Mouse (Mus musculus): ENCODE measurements at regions not wholly inside any gene's neighbourhood (a gene's known extent, or its start where the extent isn't known, plus 50 kb on each side); places are given as distances from the start of the nearest gene placed in this dataset.

DNA sequence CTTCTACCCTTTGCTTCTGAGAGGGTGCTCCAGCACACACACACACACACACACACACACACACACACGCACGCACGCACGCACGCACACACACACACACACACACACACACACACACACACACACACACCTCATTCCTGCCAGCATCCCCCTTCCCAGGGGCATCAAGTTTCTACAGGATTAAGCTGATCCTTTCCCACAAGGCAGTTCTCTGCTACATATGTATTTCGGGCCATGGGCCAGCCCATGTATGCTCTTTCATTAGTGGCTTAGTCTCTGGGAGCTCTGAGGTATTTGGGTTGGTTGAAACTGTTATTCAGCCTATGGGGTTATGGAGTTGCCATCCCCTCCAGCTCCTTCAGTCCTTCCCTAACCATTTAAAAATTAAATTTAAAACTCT lies 366.1 kb downstream of the Rergl start:
- Histone ChIP-seq H3K4me2 (ENCODE audit: low read depth, low read length, severe bottlenecking) (no peak overlapping the region), H3K27me3 (ENCODE audit: control insufficient read depth, insufficient read depth, low read length) (no peaks in the 10 kb centered on the region), H3K4me3 (ENCODE audit: low read depth, low read length) (no peak overlapping the region), H3K36me3 (ENCODE audit: control insufficient read depth, insufficient read depth, low read length) (no peaks in the 10 kb centered on the region), H3K9me3 (ENCODE audit: control insufficient read depth, low read length) (no peaks in the 10 kb centered on the region), H3K9ac (ENCODE audit: low read length) (no peak overlapping the region), H3K27ac (ENCODE audit: low read depth, low read length) (no peak overlapping the region), H3K4me1 (replicated peaks; ENCODE audit: control insufficient read depth, insufficient read depth, low read length) (no peaks in the 10 kb centered on the region)
- ATAC-seq (replicated peaks; ENCODE audit: low FRiP score) (no peak), DNase-seq (ENCODE audit: low spot score) (no peak)
- WGBS, result 63% methylated on average over 6 of the region's 6 CpGs

DNA sequence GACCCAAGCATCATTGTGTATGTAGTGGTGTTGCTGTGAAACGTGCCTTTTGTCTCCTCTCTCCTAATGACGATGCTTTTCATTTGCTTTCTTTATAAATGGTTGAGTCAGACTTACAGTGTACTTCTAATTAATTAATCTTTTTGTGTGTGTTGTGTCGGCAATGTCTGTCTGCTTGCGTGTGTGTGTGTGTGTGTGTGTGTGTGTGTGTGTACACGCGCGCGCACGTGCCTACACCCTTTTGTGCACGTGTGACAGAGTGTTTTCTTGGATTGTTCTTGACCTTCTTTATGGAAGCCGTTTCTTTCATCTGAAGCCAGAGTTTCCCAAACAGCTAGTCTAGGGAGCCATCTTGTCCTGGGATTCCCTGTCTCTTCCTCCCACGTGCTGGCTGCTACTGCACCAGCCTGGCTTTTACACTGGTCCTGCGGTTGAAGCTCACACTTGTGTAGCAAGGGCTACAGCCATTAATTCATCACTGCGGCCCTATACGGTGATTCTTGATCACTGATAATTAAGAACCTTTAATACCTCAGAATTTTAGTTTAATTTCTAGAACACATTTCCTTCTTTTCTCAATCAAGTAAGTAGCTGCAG lies 369.6 kb downstream of the Rergl start:
- ATAC-seq (replicated peaks; ENCODE audit: low FRiP score), result 0 out of 2 replicates have a peak, but pooled peaks have one; percentile 43
- 82% methylated on average over 15 of the region's 15 CpGs for WGBS
- no peaks in the 10 kb centered on the region for H3K9me3 ChIP-seq (ENCODE audit: control insufficient read depth, low read length)

DNA sequence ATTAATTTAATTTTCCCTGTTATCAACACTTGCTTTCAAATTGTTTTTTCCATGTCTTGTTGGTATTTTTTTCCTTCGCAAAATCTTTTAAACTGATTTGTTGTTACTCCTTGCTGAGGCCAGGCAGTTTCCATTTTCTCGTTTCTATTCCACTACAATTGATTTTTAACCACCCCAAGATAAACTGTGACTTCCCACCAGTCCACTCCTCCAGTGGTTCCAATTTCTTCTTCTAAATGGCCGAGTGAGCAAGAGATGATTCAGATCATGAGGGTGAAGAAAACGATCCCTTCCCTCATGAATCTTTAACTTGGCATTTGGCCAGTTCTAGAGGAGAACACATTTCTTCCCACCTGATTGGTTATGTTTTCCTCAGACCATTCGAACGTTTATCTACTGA lies 393.5 kb downstream of the Rergl start:
- WGBS, result 79% methylated on average over 6 of the region's 6 CpGs
- H3K4me3 ChIP-seq (ENCODE audit: low read depth, low read length), result no peak overlapping the region
- H3K27me3 ChIP-seq (ENCODE audit: control insufficient read depth, insufficient read depth, low read length), result no peaks in the 10 kb centered on the region
- H3K4me2 ChIP-seq (ENCODE audit: low read depth, low read length, severe bottlenecking), result no peak overlapping the region
- no peak for ATAC-seq (replicated peaks; ENCODE audit: low FRiP score)
- H3K36me3 ChIP-seq (ENCODE audit: control insufficient read depth, insufficient read depth, low read length), result no peaks in the 10 kb centered on the region
- no peak overlapping the region for H3K9ac ChIP-seq (ENCODE audit: low read length)
- H3K9me3 ChIP-seq (ENCODE audit: control insufficient read depth, low read length), result no peaks in the 10 kb centered on the region
- H3K27ac ChIP-seq (ENCODE audit: low read depth, low read length), result no peak overlapping the region
- no peaks in the 10 kb centered on the region for H3K4me1 ChIP-seq (replicated peaks; ENCODE audit: control insufficient read depth, insufficient read depth, low read length)
- no peak for DNase-seq (ENCODE audit: low spot score)

More for the DNA sequence above, 369.6 kb downstream of the Rergl start:
- Histone ChIP-seq H3K27ac (ENCODE audit: low read depth, low read length) (no peak overlapping the region), H3K4me3 (ENCODE audit: low read depth, low read length) (no peak overlapping the region), H3K27me3 (ENCODE audit: control insufficient read depth, insufficient read depth, low read length) (no peaks in the 10 kb centered on the region), H3K4me2 (ENCODE audit: low read depth, low read length, severe bottlenecking) (no peak overlapping the region), H3K36me3 (ENCODE audit: control insufficient read depth, insufficient read depth, low read length) (no peaks in the 10 kb centered on the region), H3K9ac (ENCODE audit: low read length) (no peak overlapping the region), H3K4me1 (replicated peaks; ENCODE audit: control insufficient read depth, insufficient read depth, low read length) (no peaks in the 10 kb centered on the region)
- no peak for DNase-seq (ENCODE audit: low spot score)

DNA sequence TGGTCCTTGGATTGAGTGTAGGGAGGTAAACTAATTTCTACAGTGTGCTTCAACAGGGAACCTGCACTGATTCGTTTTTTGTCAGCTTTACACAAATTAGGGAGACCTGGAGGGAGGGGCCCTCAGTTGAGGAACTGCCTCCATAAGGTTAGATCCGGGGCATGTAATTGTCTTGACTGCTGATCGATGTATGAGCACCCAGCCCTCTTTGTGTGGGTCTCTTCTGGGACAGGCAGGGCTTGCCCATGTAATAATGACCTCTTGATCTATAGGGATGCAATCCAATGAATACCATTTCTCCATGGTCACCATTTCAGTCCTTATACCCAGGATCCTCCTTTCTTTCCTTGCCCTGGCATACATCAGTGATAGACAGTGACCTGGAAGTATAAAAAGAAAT lies 398.4 kb downstream of the Rergl start:
- no peak overlapping the region for H3K4me2 ChIP-seq (ENCODE audit: low read depth, low read length, severe bottlenecking)
- H3K27me3 ChIP-seq (ENCODE audit: control insufficient read depth, insufficient read depth, low read length), result no peaks in the 10 kb centered on the region
- no peak overlapping the region for H3K9ac ChIP-seq (ENCODE audit: low read length)
- H3K27ac ChIP-seq (ENCODE audit: low read depth, low read length), result no peak overlapping the region
- no peaks in the 10 kb centered on the region for H3K9me3 ChIP-seq (ENCODE audit: control insufficient read depth, low read length)
- H3K36me3 ChIP-seq (ENCODE audit: control insufficient read depth, insufficient read depth, low read length), result no peaks in the 10 kb centered on the region
- H3K4me3 ChIP-seq (ENCODE audit: low read depth, low read length), result no peak overlapping the region
- no peaks in the 10 kb centered on the region for H3K4me1 ChIP-seq (replicated peaks; ENCODE audit: control insufficient read depth, insufficient read depth, low read length)
- 70% methylated on average over 3 of the region's 3 CpGs for WGBS
- DNase-seq (ENCODE audit: low spot score) (no peak), ATAC-seq (replicated peaks; ENCODE audit: low FRiP score) (no peak)

GRCm38 (mm10) chr6:139099273-139099672 lies 402.5 kb downstream of the Rergl start:
- no peaks in the 10 kb centered on the region for H3K9me3 ChIP-seq (ENCODE audit: control insufficient read depth, low read length)
- no peak for ATAC-seq (replicated peaks; ENCODE audit: low FRiP score)
- no peak overlapping the region for H3K9ac ChIP-seq (ENCODE audit: low read length)
- 92% methylated on average over 11 of the region's 11 CpGs for WGBS
- no peak overlapping the region for H3K4me2 ChIP-seq (ENCODE audit: low read depth, low read length, severe bottlenecking)
- no peaks in the 10 kb centered on the region for H3K27me3 ChIP-seq (ENCODE audit: control insufficient read depth, insufficient read depth, low read length)
- H3K36me3 ChIP-seq (ENCODE audit: control insufficient read depth, insufficient read depth, low read length), result no peaks in the 10 kb centered on the region
- no peak overlapping the region for H3K4me3 ChIP-seq (ENCODE audit: low read depth, low read length)
- no peak for DNase-seq (ENCODE audit: low spot score)
- H3K27ac ChIP-seq (ENCODE audit: low read depth, low read length), result no peak overlapping the region
- H3K4me1 ChIP-seq (replicated peaks; ENCODE audit: control insufficient read depth, insufficient read depth, low read length), result no peaks in the 10 kb centered on the region

DNA sequence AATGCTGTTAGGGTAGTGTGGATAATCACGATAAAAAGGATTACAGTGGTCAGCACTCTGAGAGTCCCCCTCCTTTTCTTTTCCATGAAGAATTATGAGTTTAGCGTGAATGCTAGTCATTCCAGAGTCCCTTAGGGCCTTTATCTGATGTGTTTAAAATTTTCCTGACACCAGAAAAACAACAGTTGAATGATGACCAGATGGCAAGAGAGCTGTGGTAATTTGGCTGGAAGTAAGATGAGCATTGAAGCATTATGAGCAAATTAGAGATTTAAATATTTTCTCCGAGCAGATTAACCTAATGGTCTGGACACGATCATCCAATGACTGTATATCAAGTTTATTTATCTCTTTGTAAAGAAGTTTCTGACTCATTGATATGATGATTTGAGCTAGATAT lies 417.1 kb upstream of the Igbp1b start:
- DNase-seq (ENCODE audit: low spot score) (no peak), ATAC-seq (replicated peaks; ENCODE audit: low FRiP score) (no peak)
- Histone ChIP-seq H3K9me3 (ENCODE audit: control insufficient read depth, low read length) (no peaks in the 10 kb centered on the region), H3K9ac (ENCODE audit: low read length) (no peak overlapping the region), H3K4me3 (ENCODE audit: low read depth, low read length) (no peak overlapping the region), H3K4me2 (ENCODE audit: low read depth, low read length, severe bottlenecking) (no peak overlapping the region), H3K4me1 (replicated peaks; ENCODE audit: control insufficient read depth, insufficient read depth, low read length) (no peaks in the 10 kb centered on the region), H3K27ac (ENCODE audit: low read depth, low read length) (no peak overlapping the region), H3K27me3 (ENCODE audit: control insufficient read depth, insufficient read depth, low read length) (no peaks in the 10 kb centered on the region), H3K36me3 (ENCODE audit: control insufficient read depth, insufficient read depth, low read length) (no peaks in the 10 kb centered on the region)
- WGBS, result 53% methylated on average over 4 of the region's 4 CpGs

DNA sequence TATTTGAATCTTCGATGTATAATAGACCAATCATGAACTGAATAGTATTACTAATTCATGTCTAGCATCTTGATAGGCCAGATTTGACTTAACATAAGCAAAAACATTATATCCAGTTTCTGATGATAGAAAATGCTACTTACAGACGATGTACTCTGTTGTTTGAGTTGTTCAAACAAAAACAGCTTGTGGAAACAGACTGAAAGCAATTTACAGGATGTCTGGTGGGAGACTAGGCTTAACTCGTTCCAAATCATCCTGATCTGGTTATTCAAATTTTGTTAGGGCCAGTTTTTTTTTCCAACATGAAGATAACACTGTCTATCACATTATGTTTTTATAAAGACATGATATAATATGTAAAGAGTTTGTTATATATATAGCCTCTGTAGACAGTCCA lies 369.4 kb upstream of the Igbp1b start:
- WGBS, result 83% methylated on average over 3 of the region's 3 CpGs
- H3K4me3 ChIP-seq (ENCODE audit: low read depth, low read length), result no peak overlapping the region
- no peak overlapping the region for H3K9ac ChIP-seq (ENCODE audit: low read length)
- H3K27ac ChIP-seq (ENCODE audit: low read depth, low read length), result no peak overlapping the region
- no peaks in the 10 kb centered on the region for H3K4me1 ChIP-seq (replicated peaks; ENCODE audit: control insufficient read depth, insufficient read depth, low read length)
- H3K36me3 ChIP-seq (ENCODE audit: control insufficient read depth, insufficient read depth, low read length), result no peaks in the 10 kb centered on the region
- no peak for DNase-seq (ENCODE audit: low spot score)
- H3K27me3 ChIP-seq (ENCODE audit: control insufficient read depth, insufficient read depth, low read length), result no peaks in the 10 kb centered on the region
- ATAC-seq (replicated peaks; ENCODE audit: low FRiP score), result no peak
- H3K4me2 ChIP-seq (ENCODE audit: low read depth, low read length, severe bottlenecking), result no peak overlapping the region
- H3K9me3 ChIP-seq (ENCODE audit: control insufficient read depth, low read length), result no peaks in the 10 kb centered on the region

DNA sequence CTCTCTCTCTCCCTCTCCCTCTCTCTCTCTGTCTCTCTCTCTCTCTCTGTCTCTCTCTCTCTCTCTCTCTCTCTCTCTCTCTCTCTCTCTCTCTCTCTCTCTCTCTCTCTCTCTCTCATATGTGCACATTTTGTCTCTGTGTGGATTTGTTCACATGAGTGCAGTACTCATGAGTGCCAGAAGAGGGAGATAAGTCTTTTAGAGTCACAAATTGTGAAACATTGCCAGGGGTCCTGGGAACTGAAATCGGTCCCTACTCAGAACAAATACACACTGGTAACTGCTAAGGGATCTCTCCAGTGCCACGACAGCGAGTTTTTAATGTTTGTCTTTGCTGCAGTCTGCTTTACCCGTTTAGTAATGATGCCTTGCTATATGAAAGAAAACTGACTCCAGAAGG lies 356.2 kb upstream of the Igbp1b start:
- WGBS, result 79% methylated on average over 4 of the region's 4 CpGs
- ATAC-seq (replicated peaks; ENCODE audit: low FRiP score), result no peak
- Histone ChIP-seq H3K4me3 (ENCODE audit: low read depth, low read length) (no peak overlapping the region), H3K27ac (ENCODE audit: low read depth, low read length) (no peak overlapping the region), H3K4me2 (ENCODE audit: low read depth, low read length, severe bottlenecking) (no peak overlapping the region), H3K36me3 (ENCODE audit: control insufficient read depth, insufficient read depth, low read length) (no peaks in the 10 kb centered on the region), H3K9me3 (ENCODE audit: control insufficient read depth, low read length) (no peaks in the 10 kb centered on the region), H3K9ac (ENCODE audit: low read length) (no peak overlapping the region), H3K27me3 (ENCODE audit: control insufficient read depth, insufficient read depth, low read length) (no peaks in the 10 kb centered on the region), H3K4me1 (replicated peaks; ENCODE audit: control insufficient read depth, insufficient read depth, low read length) (no peaks in the 10 kb centered on the region)
- DNase-seq (ENCODE audit: low spot score), result no peak

DNA sequence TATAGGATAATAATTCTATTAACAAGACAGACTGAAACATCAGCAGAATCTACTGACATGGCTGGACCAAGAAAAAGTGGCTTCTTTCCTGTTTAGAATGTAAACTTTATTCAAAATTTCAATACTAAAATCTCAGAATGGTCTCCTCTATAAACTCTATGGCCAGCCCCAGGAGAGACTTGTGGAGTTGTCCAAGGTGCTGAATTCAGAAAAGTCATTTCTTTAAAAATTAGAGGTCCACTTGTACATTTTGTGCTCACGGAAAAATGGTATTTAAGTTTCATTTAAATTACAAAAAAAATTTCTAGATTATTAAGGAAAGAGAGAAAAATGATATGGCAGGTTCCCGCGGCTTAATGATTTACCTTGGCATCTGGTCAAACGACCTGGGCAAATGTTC lies 352.2 kb upstream of the Igbp1b start:
- Histone ChIP-seq H3K27ac (ENCODE audit: low read depth, low read length) (no peak overlapping the region), H3K4me1 (replicated peaks; ENCODE audit: control insufficient read depth, insufficient read depth, low read length) (no peaks in the 10 kb centered on the region), H3K36me3 (ENCODE audit: control insufficient read depth, insufficient read depth, low read length) (no peaks in the 10 kb centered on the region), H3K9me3 (ENCODE audit: control insufficient read depth, low read length) (no peaks in the 10 kb centered on the region), H3K9ac (ENCODE audit: low read length) (no peak overlapping the region), H3K4me2 (ENCODE audit: low read depth, low read length, severe bottlenecking) (no peak overlapping the region), H3K4me3 (ENCODE audit: low read depth, low read length) (no peak overlapping the region), H3K27me3 (ENCODE audit: control insufficient read depth, insufficient read depth, low read length) (no peaks in the 10 kb centered on the region)
- ATAC-seq (replicated peaks; ENCODE audit: low FRiP score) (no peak), DNase-seq (ENCODE audit: low spot score) (no peak)
- 87% methylated on average over 4 of the region's 4 CpGs for WGBS

Measured in forebrain, embryonic 11.5 days (tissue).